Mouse (Mus musculus) stomach, postnatal 0 days (tissue): ENCODE results near the gene Mecom.

Experiments used
- CTCF ChIP-seq: IDR thresholded peaks from 2 replicates; pipeline ENCODE4 v1.5.1; 2016; ENCODE audit warnings: antibody characterized with exemption, low read depth, mild to moderate bottlenecking, moderate library complexity
- EP300 ChIP-seq: optimal IDR thresholded peaks from 2 replicates; pipeline ENCODE3; 2016; ENCODE audit warnings: antibody characterized with exemption

GRCm38 (mm10) chr3:30404821-30405220 is 143.0 kb downstream of the Mecom start:
- no peak for TF ChIP-seq CTCF
- TF ChIP-seq EP300: no peak
